Mouse (Mus musculus) kidney, embryonic 15.5 days (tissue): ENCODE data around the gene Gys1. TPM values are rescaled to one million over a fixed set of nuclear protein-coding genes. Genes with fewer than 3 reads are reported as not detected.
"Not testable (repeated sequence)": the region's sequence is repeated elsewhere in the genome, so short reads cannot be mapped to it uniquely, and the experiment has no call there.

Source experiments
- ATAC-seq: fragments of 200-750 bp; cut with Nextera tagmentation; replicated peaks from 2 replicates; pipeline ENCODE4 v1.8.0; 2017; ENCODE audit warnings: moderate TSS enrichment; ENCODE audit not compliant: low FRiP score
- H3K27ac ChIP-seq: fragments of 300-500 bp; sonication (generic); 2 replicates; pipeline ENCODE4 v1.5.1; 2015; ENCODE audit warnings: mild to moderate bottlenecking, inconsistent platforms
- H3K27me3 ChIP-seq: fragments of 300-500 bp; sonication (generic); 2 replicates; pipeline ENCODE4 v1.6.1; 2015; ENCODE audit warnings: inconsistent platforms
- H3K36me3 ChIP-seq: fragments of 300-500 bp; sonication (generic); 2 replicates; pipeline ENCODE4 v1.6.1; 2015; ENCODE audit warnings: inconsistent platforms
- H3K4me1 ChIP-seq: fragments of 300-500 bp; sonication (generic); 2 replicates; pipeline ENCODE4 v1.6.1; 2015; ENCODE audit warnings: inconsistent platforms
- H3K4me2 ChIP-seq: fragments of 300-500 bp; sonication (generic); 2 replicates; pipeline ENCODE4 v1.6.1; 2015; ENCODE audit warnings: moderate library complexity, mild to moderate bottlenecking, inconsistent platforms
- H3K4me3 ChIP-seq: fragments of 300-500 bp; sonication (generic); replicated peaks from 2 replicates; pipeline ENCODE4 v1.5.1; 2015; ENCODE audit warnings: mild to moderate bottlenecking, inconsistent platforms
- H3K9ac ChIP-seq: fragments of 300-500 bp; sonication (generic); 2 replicates; pipeline ENCODE4 v1.6.1; 2015; ENCODE audit warnings: mild to moderate bottlenecking, inconsistent platforms
- H3K9me3 ChIP-seq: fragments of 300-500 bp; sonication (generic); replicated peaks from 2 replicates; pipeline ENCODE4 v1.6.1; 2016; ENCODE audit warnings: inconsistent platforms
- WGBS: fragments of 180-500 bp; shearing (Covaris S2); methylation state at CpG from one replicate; pipeline ENCODE4 v1.1.7; 2015; ENCODE audit warnings: mixed read lengths; 5-methylcytosine and 5-hydroxymethylcytosine counted together
- polyA plus RNA-seq: library from polyadenylated mRNA; unstranded; fragments of >200 nt; fragmentation: Nextera tagmentation; extraction: Ambion mirVana; gene quantifications from 2 replicates; pipeline ENCODE4 v1.2.1, GENCODE M21; 2015

Gys1 gene
- polyA plus RNA-seq, 1 experiment from 2014 or later: 40.8 TPM

DNA sequence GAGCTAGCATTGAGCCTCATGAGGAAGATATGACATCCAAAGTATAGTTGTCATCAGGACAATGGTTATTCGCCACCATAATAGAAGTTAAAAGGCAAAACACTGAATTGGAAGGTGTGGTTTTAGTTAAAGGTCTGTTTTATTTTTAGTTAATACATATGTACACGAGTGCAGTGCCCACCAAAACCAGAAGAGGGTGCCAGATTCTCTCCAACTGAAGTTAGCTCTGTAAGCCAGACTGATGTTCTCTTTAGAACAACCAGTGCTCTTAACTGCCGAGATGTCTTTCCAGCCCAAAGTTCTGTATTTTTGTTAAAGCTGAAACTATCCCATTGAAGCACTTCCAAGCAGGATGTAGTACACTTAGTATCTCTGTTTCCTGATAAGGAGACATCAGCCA is 36.2 kb downstream of the Gys1 start:
- no peak for ATAC-seq
- WGBS: 8% methylated on average over 3 of the region's 3 CpGs

DNA sequence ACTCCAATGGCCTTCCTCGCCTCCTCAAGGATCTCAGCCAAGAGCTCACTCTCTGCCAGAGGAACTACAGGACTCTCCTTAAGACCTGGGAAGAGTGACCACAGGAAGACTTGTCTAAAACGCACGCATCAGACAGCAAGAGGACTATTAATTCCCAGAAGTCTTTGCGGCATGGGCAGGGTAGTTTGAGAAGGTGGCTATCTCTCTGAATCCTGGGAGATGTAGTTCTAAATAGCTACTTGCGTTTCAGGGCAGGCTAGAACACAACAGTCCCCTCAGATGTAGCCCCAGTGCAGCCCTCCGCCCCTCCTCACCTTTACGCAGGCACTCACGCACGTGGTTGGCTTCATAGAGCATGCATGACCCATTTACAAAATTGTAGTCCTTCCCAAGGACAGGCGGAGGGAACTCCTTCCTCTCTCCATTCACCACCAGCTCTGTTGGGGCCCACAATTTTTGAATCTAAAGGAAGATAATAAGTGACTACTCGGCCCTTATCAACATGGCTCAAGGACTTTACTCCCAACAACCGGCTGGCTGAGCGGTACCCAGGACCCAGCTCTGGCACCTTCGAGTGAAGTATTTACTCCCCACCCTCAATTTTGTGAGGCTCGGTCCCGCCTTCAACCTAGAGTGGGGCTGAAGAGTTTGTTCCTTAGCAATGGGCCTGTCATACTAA is 40.8 kb downstream of the Gys1 start:
- Histone ChIP-seq H3K9me3 (no peaks in the 10 kb centered on the region), H3K36me3 (no peaks in the 10 kb centered on the region), H3K27me3 (no peaks in the 10 kb centered on the region), H3K27ac (no peak overlapping the region), H3K4me1 (0 out of 2 replicates have a peak, but pooled peaks cover 4% of the 10 kb centered on the region), H3K4me3 (peak overlapping the region; percentile 30; the same call in 1 of the 2 replicates), H3K9ac (peak overlapping the region; percentile 26; the same call in 1 of the 2 replicates), H3K4me2 (peak overlapping the region; percentile 52)
- ATAC-seq: peak; percentile 37; the same call in 1 of the 2 replicates
- 67% methylated on average over 16 of the region's 16 CpGs for WGBS

More for the DNA sequence above, 36.2 kb downstream of the Gys1 start:
- H3K4me1 ChIP-seq: peaks cover 14% of the 10 kb centered on the region
- no peaks in the 10 kb centered on the region for H3K36me3 ChIP-seq
- no peak overlapping the region for H3K9ac ChIP-seq
- H3K9me3 ChIP-seq: no peaks in the 10 kb centered on the region
- no peaks in the 10 kb centered on the region for H3K27me3 ChIP-seq
- no peak overlapping the region for H3K27ac ChIP-seq
- no peak overlapping the region for H3K4me3 ChIP-seq
- H3K4me2 ChIP-seq: no peak overlapping the region

- no peak for ATAC-seq
- no peaks in the 10 kb centered on the region for H3K9me3 ChIP-seq
- H3K4me3 ChIP-seq: no peak overlapping the region
- no peak overlapping the region for H3K9ac ChIP-seq
- H3K4me1 ChIP-seq: 0 out of 2 replicates have a peak, but pooled peaks cover 4% of the 10 kb centered on the region
- H3K4me2 ChIP-seq: no peak overlapping the region
- H3K27me3 ChIP-seq: no peaks in the 10 kb centered on the region
- WGBS: 44% methylated on average over 1 of the region's 1 CpGs
- no peaks in the 10 kb centered on the region for H3K36me3 ChIP-seq
- no peak overlapping the region for H3K27ac ChIP-seq
These were observed 41.8 kb downstream of the Gys1 start for GRCm38 (mm10) chr7:45476453-45476852.

- 9% methylated on average over 3 of the region's 3 CpGs for WGBS
- Histone ChIP-seq H3K36me3 (no peaks in the 10 kb centered on the region), H3K4me3 (no peak overlapping the region), H3K9ac (no peak overlapping the region), H3K4me1 (0 out of 2 replicates have a peak, but pooled peaks cover 4% of the 10 kb centered on the region), H3K27me3 (no peaks in the 10 kb centered on the region), H3K9me3 (no peaks in the 10 kb centered on the region), H3K4me2 (no peak overlapping the region), H3K27ac (no peak overlapping the region)
- ATAC-seq: no peak
These were observed 42.4 kb downstream of the Gys1 start for GRCm38 (mm10) chr7:45477003-45477402.

- Histone ChIP-seq H3K27ac (no peak overlapping the region), H3K9me3 (no peaks in the 10 kb centered on the region), H3K4me1 (0 out of 2 replicates have a peak, but pooled peaks cover 4% of the 10 kb centered on the region), H3K27me3 (no peaks in the 10 kb centered on the region), H3K9ac (no peak overlapping the region), H3K36me3 (no peaks in the 10 kb centered on the region), H3K4me2 (no peak overlapping the region), H3K4me3 (no peak overlapping the region)
- ATAC-seq: no peak
- WGBS: 92% methylated on average over 7 of the region's 7 CpGs
These were observed 44.1 kb downstream of the Gys1 start for GRCm38 (mm10) chr7:45478774-45479173.

DNA sequence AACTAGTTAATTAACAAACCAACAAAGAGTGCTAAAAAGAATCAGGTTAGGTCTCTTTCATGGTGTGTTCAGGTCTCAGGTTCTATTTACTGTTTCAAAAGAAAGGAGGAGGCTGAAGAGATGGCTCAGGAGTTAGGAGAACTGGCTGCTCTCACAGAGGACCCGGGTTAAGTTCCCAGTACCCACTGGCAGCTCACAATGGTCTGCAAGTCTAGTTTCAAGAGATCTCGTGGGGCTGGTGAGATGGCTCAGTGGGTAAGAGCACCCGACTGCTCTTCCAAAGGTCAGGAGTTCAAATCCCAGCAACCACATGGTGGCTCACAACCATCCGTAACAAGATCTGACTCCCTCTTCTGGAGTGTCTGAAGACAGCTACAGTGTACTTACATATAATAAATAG is 45.7 kb downstream of the Gys1 start:
- not testable (repeated sequence) for H3K36me3 ChIP-seq, ATAC-seq, H3K4me2 ChIP-seq, H3K27me3 ChIP-seq, H3K9ac ChIP-seq, H3K27ac ChIP-seq, H3K4me1 ChIP-seq, H3K9me3 ChIP-seq, H3K4me3 ChIP-seq
- 80% methylated on average over 3 of the region's 4 CpGs for WGBS

GRCm38 (mm10) chr7:45481374-45481927 is 46.8 kb downstream of the Gys1 start, which contains the start of gene Tulp2:
Gene Tulp2, plus strand, starts transcription at chr7:45481877.
- H3K4me3 ChIP-seq: no peak within 1 kb of the TSS
- no peaks in the 10 kb centered on the region for H3K36me3 ChIP-seq
- 53% methylated on average over 15 of the region's 15 CpGs for WGBS
- no peaks in the 10 kb centered on the region for H3K27me3 ChIP-seq
- no peaks in the 10 kb centered on the region for H3K9me3 ChIP-seq
- no peak within 1 kb of the TSS for H3K27ac ChIP-seq
- H3K4me2 ChIP-seq: no peak within 1 kb of the TSS
- H3K9ac ChIP-seq: no peak within 1 kb of the TSS
- no peaks in the 10 kb centered on the region for H3K4me1 ChIP-seq
- ATAC-seq: peak; percentile 78

- ATAC-seq: no peak
- Histone ChIP-seq H3K36me3 (no peaks in the 10 kb centered on the region), H3K4me1 (no peaks in the 10 kb centered on the region), H3K4me2 (no peak overlapping the region), H3K9me3 (no peaks in the 10 kb centered on the region), H3K4me3 (no peak overlapping the region), H3K9ac (no peak overlapping the region), H3K27me3 (no peaks in the 10 kb centered on the region), H3K27ac (no peak overlapping the region)
- 66% methylated on average over 1 of the region's 1 CpGs for WGBS
These were observed 47.5 kb downstream of the Gys1 start for GRCm38 (mm10) chr7:45482166-45482565.

DNA sequence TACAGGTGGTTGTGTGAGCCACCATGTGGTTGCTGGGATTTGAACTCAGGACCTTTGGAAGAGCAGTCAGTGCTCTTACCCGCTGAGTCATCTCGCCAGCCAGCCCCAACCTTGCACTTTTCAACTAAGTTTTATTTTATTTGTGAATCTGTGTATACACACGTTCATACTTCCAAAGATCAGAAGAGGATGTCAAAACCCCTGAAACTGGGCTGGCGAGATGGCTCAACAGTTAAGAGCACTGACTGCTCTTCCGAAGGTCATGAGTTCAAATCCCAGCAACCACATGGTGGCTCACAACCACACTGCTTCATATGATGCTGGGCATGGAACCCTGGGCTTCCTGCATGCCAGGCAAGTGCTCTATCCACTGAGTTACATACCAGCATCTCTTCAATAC is 50.3 kb downstream of the Gys1 start:
- H3K4me2 ChIP-seq, H3K27me3 ChIP-seq, ATAC-seq, H3K9ac ChIP-seq, H3K9me3 ChIP-seq, H3K27ac ChIP-seq, H3K36me3 ChIP-seq, H3K4me3 ChIP-seq: not testable (repeated sequence)
- 93% methylated on average over 5 of the region's 5 CpGs for WGBS
- H3K4me1 ChIP-seq: peaks cover 19% of the 10 kb centered on the region

- Histone ChIP-seq H3K27me3 (no peaks in the 10 kb centered on the region), H3K27ac (no peak overlapping the region), H3K4me2 (no peak overlapping the region), H3K4me1 (peaks cover 26% of the 10 kb centered on the region), H3K36me3 (no peaks in the 10 kb centered on the region), H3K9me3 (no peaks in the 10 kb centered on the region), H3K4me3 (no peak overlapping the region), H3K9ac (no peak overlapping the region)
- ATAC-seq: no peak
- WGBS: 72% methylated on average over 7 of the region's 7 CpGs
These were observed 51.5 kb downstream of the Gys1 start for GRCm38 (mm10) chr7:45486158-45486557.

DNA sequence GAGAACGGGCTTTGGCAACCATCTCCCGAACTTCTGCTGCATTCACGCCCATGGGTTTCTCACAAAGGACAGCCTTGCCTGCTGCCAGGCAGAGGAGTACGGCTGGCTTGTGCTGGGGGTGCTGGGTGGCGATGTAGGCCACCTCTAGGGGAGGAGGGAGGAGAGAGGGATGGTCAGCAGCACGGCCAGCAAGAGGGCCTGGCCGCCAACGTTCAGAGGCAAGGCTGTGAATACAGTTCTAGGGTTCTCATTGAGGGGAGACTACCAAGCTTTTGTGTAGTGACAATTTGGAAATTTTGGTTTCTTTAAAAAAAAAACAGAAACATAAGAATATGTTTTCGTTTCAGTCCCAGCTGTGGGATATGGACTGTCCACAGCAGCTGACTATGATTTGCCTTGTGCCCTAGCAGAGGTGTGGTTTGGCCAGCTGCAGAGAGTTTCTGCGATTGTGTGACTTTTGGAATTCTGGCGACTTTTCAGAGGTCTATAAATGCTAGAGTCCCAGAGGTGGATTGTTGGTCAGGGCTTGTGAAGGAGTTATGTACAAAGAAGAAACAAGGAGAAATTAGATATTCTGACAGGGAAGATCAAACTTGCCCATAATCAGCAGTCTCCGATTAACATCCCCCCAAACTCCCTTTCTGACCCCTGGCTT is 52.2 kb downstream of the Gys1 start, which contains the start of gene Gm45808:
Gene Gm45808 (minus strand): TSS at position 51 of the 655 bp plus-strand sequence.
- no peak within 1 kb of the TSS for H3K9ac ChIP-seq
- H3K36me3 ChIP-seq: peaks cover under 1% of the 10 kb centered on the region
- H3K4me3 ChIP-seq: no peak within 1 kb of the TSS
- WGBS: 79% methylated on average over 12 of the region's 12 CpGs
- no peaks in the 10 kb centered on the region for H3K27me3 ChIP-seq
- no peaks in the 10 kb centered on the region for H3K9me3 ChIP-seq
- H3K4me2 ChIP-seq: no peak within 1 kb of the TSS; the same call in 1 of the 2 replicates
- no peak within 1 kb of the TSS for H3K27ac ChIP-seq
- H3K4me1 ChIP-seq: peaks cover 34% of the 10 kb centered on the region
- no peak for ATAC-seq

GRCm38 (mm10) chr7:45487861-45488292 is 53.2 kb downstream of the Gys1 start:
- Histone ChIP-seq H3K4me3 (peak overlapping the region; percentile 50), H3K4me2 (peak overlapping the region; percentile 75), H3K4me1 (peaks cover 34% of the 10 kb centered on the region), H3K27me3 (no peaks in the 10 kb centered on the region), H3K27ac (peak overlapping the region; percentile 78), H3K36me3 (peaks cover 8% of the 10 kb centered on the region), H3K9ac (no peak overlapping the region), H3K9me3 (no peaks in the 10 kb centered on the region)
- 35% methylated on average over 11 of the region's 11 CpGs for WGBS
- ATAC-seq: peak; percentile 33; the same call in 1 of the 2 replicates
